Mouse (Mus musculus): ENCODE results near the gene Gm10644. TPM values are rescaled to one million over a fixed set of nuclear protein-coding genes. Genes with fewer than 3 reads are reported as not detected.

Gm10644 gene
- polyA plus RNA-seq (2015; fragmentation: Nextera tagmentation; extraction: Ambion mirVana): 0.74 and 0.86 TPM in 2 replicates

DNA sequence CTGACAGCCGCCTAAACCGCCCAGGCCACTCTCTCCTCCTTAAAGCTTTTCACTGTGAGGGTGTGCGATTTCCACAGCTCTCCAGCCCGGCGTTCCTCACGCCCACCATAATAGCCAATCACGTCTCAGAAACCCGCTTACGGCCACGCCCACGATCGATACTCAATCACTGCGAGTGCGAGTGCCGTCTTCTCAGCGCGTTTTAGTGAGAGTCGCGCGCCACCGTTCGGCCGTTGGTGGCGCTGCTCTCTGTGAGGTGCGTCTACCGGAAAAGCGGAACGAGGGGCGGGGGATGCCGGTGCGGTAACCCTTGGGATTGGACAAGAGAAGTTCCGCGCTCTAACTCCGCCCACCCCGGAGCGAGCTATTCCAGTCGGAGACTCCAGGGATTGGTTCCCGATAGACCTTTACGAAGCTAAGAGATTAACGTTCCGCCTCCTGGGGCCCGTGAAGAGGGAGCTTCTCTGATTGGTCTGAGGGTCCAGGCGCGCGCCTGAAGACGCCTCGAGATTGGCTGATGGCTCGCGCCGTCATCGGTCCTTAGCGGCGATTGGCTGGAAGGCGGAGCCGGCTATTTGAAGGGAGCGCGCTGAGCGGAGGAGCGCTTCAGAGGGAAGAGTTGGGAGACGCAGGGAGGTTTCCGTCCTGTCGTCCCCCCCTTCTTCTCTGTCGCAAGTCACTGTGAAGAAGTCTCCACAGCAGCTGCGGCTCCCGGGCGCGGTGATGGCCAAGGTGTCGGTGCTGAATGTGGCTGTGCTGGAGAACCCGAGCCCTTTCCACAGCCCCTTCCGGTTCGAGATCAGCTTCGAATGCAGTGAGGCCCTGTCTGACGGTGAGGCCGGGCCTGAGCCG is at the start of gene Gm10644, which contains the start of gene Asf1b:
Gene Gm10644 (minus strand): TSS at position 100 of the 852 bp plus-strand sequence.
Gene Asf1b (plus strand): TSS at position 402 of the 852 bp plus-strand sequence.
- H3K36me3 ChIP-seq: 0 out of 2 replicates have a peak, but pooled peaks cover 3% of the 10 kb centered on the region
- WGBS: under 1% methylated on average over 75 of the region's 75 CpGs
- ATAC-seq (ENCODE audit: borderline replicate concordance, extremely low read depth, low FRiP score, low TSS enrichment): peak; percentile 100
- H3K27me3 ChIP-seq: no peaks in the 10 kb centered on the region
- H3K27ac ChIP-seq: peak within 1 kb of the TSS; percentile 16
- peak within 1 kb of the TSS; percentile 94 for H3K4me2 ChIP-seq
- H3K9me3 ChIP-seq: no peaks in the 10 kb centered on the region
- H3K4me3 ChIP-seq: peak within 1 kb of the TSS; percentile 79
- H3K4me1 ChIP-seq: peaks cover 19% of the 10 kb centered on the region
- peak within 1 kb of the TSS; percentile 66 for H3K9ac ChIP-seq

DNA sequence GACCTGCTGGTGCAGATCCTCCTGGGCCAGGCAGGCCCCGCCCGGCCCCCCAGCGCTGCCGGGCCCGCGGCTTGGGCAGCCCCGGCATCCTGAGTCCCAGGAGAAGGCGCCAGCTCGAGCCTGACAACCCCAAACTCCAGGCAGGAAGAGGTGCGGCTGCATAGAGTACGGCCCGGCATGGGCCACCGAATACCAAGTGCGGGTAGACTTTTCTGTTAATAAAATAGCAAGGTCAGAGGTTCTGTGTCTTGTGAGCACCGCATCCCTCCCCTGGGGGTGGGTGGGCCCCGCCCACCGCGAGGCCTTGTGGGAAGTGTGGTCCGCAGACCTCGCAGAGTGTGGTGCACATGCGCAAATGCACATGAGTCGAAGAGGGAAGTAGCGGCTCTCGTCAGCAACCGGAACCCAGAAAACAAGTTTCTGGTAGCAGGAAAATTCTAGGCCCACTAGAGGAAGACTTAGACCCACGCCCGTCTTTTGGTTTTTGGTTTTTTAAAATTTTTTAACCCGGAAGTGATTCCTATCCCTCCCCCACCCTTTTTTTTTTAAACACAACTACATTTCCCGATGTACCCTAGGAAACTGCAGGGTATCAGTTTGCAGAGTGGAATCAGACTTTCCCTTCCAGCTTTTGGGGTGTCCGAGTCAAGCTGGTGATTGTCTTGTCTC is 49.7 kb upstream of the Gm10644 start:
- no peaks in the 10 kb centered on the region for H3K9me3 ChIP-seq
- peak; percentile 85; the same call in 1 of the 2 replicates for ATAC-seq (ENCODE audit: borderline replicate concordance, extremely low read depth, low FRiP score, low TSS enrichment)
- peaks cover 20% of the 10 kb centered on the region for H3K36me3 ChIP-seq
- peak overlapping the region; percentile 51 for H3K9ac ChIP-seq
- 1% methylated on average over 30 of the region's 30 CpGs for WGBS
- H3K4me2 ChIP-seq: peak overlapping the region; percentile 84
- H3K27ac ChIP-seq: peak overlapping the region; percentile 85
- H3K4me3 ChIP-seq: peak overlapping the region; percentile 53
- H3K4me1 ChIP-seq: peaks cover 37% of the 10 kb centered on the region
- 0 out of 2 replicates have a peak, but pooled peaks cover 3% of the 10 kb centered on the region for H3K27me3 ChIP-seq

DNA sequence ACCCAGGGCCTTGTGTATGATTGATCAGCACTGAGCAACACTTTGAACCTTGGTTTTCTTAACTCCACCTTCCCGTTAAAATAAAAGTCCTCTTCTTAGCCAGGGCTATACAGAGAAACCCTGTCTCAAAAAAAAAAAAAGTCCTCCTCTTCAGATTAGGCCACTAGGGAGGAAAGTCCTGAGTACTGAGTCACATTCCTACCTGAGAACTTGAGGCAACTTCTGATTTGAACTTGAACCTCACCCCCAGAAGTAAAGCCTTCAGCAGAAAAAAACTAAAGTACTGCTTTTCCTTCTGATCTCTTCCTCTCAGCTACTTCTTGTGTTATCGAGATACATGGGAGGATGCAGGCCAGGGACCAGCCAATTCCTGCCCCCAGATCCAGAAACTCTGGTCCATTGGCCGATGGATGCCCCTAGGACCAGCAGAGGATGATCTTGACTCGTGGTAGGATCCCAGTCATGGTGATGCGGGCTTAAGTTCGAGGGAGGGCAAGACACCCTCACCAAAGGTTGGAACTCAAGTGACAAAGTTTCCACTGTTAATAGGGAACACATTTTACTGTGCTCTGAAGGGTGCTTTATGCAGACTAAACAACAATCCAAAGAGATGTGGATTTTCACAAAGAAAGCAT is 48.7 kb upstream of the Gm10644 start:
- Histone ChIP-seq H3K4me1 (peaks cover 44% of the 10 kb centered on the region), H3K4me3 (peak overlapping the region; percentile 53; the same call in 1 of the 2 replicates), H3K27ac (peak overlapping the region; percentile 85; the same call in 1 of the 2 replicates), H3K36me3 (peaks cover 25% of the 10 kb centered on the region), H3K4me2 (peak overlapping the region; percentile 84), H3K9ac (0 out of 2 replicates have a peak overlapping the region, but pooled peaks have one; percentile 51), H3K27me3 (0 out of 2 replicates have a peak, but pooled peaks cover 2% of the 10 kb centered on the region), H3K9me3 (no peaks in the 10 kb centered on the region)
- 67% methylated on average over 6 of the region's 6 CpGs for WGBS
- no peak for ATAC-seq (ENCODE audit: borderline replicate concordance, extremely low read depth, low FRiP score, low TSS enrichment)

DNA sequence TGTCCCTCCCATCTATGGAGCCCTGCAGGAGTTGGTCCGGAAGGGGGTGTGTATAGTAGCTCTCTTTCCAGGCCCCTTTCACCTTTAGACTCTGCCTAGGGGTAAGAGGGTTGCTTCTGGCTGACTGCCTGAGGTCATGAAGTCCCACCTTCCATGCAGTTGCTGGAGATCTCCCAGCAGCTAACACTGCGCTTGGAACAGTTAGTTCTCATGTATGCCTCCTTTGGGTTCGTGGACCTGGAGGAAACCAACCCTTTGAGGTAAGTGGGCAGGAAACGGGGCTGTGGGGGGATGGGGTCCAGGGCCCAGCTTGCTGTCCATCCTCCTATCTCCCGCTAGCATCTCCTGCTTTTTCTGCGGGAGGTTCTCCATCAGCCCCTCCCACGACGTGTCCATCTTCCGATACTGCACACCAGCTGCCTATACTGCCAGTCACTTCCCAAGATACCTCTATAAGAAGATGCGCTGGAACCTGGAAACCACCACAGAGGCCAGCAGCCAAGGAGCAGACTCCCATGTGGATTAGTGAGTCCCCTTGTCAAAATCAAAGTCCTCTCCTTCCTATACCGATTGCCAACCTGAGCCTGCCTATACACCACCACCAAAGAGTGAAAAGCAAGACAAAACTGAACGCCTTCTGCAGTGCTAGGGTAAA is 48.1 kb upstream of the Gm10644 start:
- no peak overlapping the region for H3K4me3 ChIP-seq
- H3K36me3 ChIP-seq: peaks cover 25% of the 10 kb centered on the region
- H3K27ac ChIP-seq: no peak overlapping the region
- no peaks in the 10 kb centered on the region for H3K27me3 ChIP-seq
- H3K9ac ChIP-seq: no peak overlapping the region
- no peak for ATAC-seq (ENCODE audit: borderline replicate concordance, extremely low read depth, low FRiP score, low TSS enrichment)
- peaks cover 45% of the 10 kb centered on the region for H3K4me1 ChIP-seq
- H3K9me3 ChIP-seq: no peaks in the 10 kb centered on the region
- no peak overlapping the region for H3K4me2 ChIP-seq
- 66% methylated on average over 12 of the region's 12 CpGs for WGBS

DNA sequence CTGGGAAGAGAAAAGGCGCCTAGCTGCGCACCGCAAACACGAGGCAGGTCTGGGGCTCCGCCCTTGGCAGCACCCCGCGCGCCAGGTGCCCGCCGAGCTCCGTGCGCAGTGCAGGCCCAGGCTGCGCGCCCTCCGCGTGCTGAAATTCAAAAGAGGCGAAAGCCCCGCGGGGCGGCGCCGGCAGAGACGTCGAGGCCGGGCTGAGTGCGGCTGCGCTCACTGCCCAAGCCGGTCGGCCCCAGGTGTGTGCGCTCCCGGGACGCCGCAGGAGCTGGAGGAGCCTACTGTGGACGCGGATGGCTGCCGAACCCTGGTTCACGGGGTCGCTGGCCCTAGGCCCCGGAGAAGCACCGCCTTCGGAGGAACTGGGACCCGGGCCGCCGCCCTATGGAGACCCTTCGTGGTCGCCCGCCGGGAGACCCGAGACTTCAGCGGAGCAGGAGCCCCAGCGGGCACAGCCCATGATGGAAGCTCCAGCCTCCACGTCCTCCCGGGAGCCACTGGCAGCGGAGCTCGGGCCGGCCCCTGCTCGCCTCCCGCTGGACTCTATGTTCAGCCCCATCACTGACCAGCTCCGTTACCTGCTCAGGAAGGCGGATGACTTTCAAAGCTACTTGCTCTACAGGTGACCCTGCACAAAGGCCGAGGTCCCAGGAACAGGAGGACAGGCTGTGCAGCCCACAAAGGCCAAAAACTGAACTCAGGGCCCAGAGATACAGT is 46.4 kb upstream of the Gm10644 start, which contains the start of gene 1700067K01Rik:
Gene 1700067K01Rik (plus strand): TSS at position 222 of the 720 bp plus-strand sequence.
- 44% methylated on average over 61 of the region's 61 CpGs for WGBS
- Histone ChIP-seq H3K27ac (peak within 1 kb of the TSS; percentile 4; the same call in 1 of the 2 replicates), H3K4me1 (peaks cover 46% of the 10 kb centered on the region), H3K9ac (no peak within 1 kb of the TSS), H3K4me2 (peak within 1 kb of the TSS; percentile 37), H3K4me3 (0 out of 2 replicates have a peak within 1 kb of the TSS, but pooled peaks have one; percentile 5), H3K36me3 (peaks cover 25% of the 10 kb centered on the region), H3K27me3 (no peaks in the 10 kb centered on the region), H3K9me3 (no peaks in the 10 kb centered on the region)
- no peak for ATAC-seq (ENCODE audit: borderline replicate concordance, extremely low read depth, low FRiP score, low TSS enrichment)

DNA sequence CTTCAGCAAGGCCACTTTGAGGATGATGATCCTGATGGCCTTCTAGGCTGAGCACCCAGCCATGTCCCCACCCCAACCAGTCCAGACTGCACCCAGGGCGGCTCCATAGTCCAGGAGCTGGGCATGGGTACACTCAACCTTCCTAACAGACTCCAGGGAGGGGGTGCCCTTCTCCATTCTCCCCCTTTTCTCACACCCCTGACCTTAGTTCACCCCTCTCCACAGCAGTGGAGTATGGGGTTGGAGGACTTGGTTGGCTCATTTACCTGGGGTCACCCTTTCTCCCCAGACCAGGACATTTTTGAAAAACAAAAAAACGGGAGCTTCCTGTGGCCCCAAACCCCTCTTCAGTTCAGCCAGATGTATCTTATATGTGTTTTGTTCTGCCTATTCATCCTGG is 44.8 kb upstream of the Gm10644 start:
- peaks cover 29% of the 10 kb centered on the region for H3K36me3 ChIP-seq
- no peaks in the 10 kb centered on the region for H3K9me3 ChIP-seq
- no peaks in the 10 kb centered on the region for H3K27me3 ChIP-seq
- no peak for ATAC-seq (ENCODE audit: borderline replicate concordance, extremely low read depth, low FRiP score, low TSS enrichment)
- 87% methylated on average over 2 of the region's 2 CpGs for WGBS
- peak overlapping the region; percentile 94; the same call in 1 of the 2 replicates for H3K4me2 ChIP-seq
- no peak overlapping the region for H3K9ac ChIP-seq
- peaks cover 49% of the 10 kb centered on the region for H3K4me1 ChIP-seq
- no peak overlapping the region for H3K27ac ChIP-seq
- H3K4me3 ChIP-seq: peak overlapping the region; percentile 82; the same call in 1 of the 2 replicates

DNA sequence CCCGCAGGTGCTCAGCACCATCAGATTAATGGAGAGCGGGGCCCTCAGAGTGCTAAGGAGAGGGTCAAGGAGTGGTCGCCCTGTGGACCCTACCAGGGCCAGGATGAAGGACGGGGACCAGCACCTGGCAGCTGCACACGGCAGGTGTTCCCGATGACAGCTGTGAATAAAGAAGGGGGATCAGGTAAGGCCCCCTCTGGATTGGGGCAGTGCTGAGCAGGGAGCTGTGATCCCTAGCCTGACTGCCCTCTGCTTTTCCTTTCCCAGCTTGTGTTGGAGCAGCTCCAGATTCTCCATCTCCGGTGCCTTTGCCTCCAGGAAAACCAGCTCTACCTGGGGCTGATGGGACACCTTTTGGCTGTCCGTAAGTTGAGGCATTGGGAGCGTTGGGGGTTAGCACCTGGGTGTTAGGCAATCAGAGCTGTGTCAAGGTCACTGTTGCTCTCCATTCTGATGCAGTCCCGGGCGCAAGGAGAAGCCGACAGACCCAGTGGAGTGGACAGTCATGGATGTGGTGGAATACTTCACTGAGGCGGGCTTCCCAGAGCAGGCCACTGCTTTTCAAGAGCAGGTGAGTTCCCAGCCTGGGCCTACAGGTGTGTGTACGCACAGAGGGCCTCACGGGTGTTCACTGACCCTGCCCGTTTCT is 44.2 kb upstream of the Gm10644 start:
- Histone ChIP-seq H3K36me3 (peaks cover 35% of the 10 kb centered on the region), H3K4me2 (peak overlapping the region; percentile 94), H3K27me3 (no peaks in the 10 kb centered on the region), H3K9me3 (no peaks in the 10 kb centered on the region), H3K4me3 (peak overlapping the region; percentile 82), H3K27ac (peak overlapping the region; percentile 87; the same call in 1 of the 2 replicates), H3K4me1 (peaks cover 46% of the 10 kb centered on the region), H3K9ac (peak overlapping the region; percentile 77)
- WGBS: 57% methylated on average over 16 of the region's 16 CpGs
- ATAC-seq (ENCODE audit: borderline replicate concordance, extremely low read depth, low FRiP score, low TSS enrichment): no peak

DNA sequence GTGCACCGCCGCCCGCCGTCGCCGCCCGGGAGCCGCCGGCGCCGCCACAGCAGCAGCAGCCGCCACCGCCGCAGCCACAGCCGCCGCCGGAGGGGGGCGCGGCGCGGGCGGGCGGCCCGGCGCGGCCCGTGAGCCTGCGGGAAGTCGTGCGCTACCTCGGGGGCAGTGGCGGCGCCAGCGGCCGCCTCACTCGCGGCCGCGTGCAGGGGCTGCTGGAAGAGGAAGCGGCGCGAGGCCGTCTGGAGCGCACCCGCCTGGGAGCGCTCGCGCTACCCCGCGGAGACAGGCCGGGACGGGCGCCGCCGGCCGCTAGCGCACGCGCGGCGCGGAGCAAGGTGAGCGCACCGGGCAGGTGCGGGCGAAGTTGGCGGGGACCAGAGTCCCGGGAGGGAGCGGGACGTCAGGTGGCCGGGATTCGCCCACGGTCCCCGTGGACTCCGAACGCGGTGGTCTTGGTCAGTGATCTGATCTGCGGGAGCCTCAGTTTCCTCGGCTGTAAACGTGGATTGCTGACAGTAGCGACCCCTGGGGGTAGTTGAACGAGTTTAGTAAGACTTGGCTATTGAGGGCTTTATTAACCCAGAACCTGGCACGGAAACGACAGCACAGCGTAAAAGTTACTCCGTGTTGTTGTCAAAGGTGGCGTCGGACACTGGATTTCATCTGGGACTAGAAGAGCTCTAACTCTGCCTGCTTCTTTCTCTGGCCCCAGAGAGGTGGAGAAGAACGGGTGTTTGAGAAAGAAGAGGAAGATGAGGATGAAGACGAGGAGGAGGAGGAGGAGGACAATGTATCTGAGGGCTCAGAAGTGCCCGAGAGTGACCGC is 43.4 kb upstream of the Gm10644 start:
- Histone ChIP-seq H3K9ac (peak overlapping the region; percentile 77), H3K36me3 (peaks cover 39% of the 10 kb centered on the region), H3K4me1 (peaks cover 39% of the 10 kb centered on the region), H3K9me3 (no peaks in the 10 kb centered on the region), H3K4me2 (peak overlapping the region; percentile 94), H3K4me3 (peak overlapping the region; percentile 82), H3K27ac (peak overlapping the region; percentile 87), H3K27me3 (no peaks in the 10 kb centered on the region)
- ATAC-seq (ENCODE audit: borderline replicate concordance, extremely low read depth, low FRiP score, low TSS enrichment): no peak; the same call in 1 of the 2 replicates
- WGBS: under 1% methylated on average over 69 of the region's 92 CpGs

DNA sequence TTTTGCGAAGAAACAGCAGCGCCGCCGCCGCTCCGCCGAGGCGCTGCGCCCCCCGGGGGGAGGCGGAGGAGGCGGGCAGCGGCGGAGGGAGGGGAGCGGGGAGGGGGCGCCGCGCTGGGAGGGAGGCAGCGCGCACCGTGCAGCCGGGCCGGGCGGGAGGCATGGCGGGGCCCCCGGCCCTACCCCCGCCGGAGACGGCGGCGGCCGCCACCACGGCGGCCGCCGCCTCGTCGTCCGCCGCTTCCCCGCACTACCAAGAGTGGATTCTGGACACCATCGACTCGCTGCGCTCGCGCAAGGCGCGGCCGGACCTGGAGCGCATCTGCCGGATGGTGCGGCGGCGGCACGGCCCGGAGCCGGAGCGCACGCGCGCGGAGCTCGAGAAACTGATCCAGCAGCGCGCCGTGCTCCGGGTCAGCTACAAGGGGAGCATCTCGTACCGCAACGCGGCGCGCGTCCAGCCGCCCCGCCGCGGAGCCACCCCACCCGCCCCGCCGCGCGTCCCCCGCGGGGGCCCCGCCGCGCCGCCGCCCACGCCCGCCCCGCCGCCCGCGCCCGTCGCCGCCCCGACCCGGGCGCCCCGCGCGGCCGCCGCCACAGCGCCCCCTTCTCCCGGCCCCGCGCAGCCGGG is 42.6 kb upstream of the Gm10644 start, which contains the start of gene Samd1:
Gene Samd1 (plus strand): TSS at position 162 of the 631 bp plus-strand sequence.
- no peak for ATAC-seq (ENCODE audit: borderline replicate concordance, extremely low read depth, low FRiP score, low TSS enrichment)
- WGBS: 2% methylated on average over 58 of the region's 112 CpGs
- H3K27me3 ChIP-seq: no peaks in the 10 kb centered on the region
- peaks cover 37% of the 10 kb centered on the region for H3K4me1 ChIP-seq
- H3K4me2 ChIP-seq: peak within 1 kb of the TSS; percentile 94
- H3K9me3 ChIP-seq: no peaks in the 10 kb centered on the region
- H3K27ac ChIP-seq: peak within 1 kb of the TSS; percentile 95
- peaks cover 41% of the 10 kb centered on the region for H3K36me3 ChIP-seq
- peak within 1 kb of the TSS; percentile 85 for H3K4me3 ChIP-seq
- peak within 1 kb of the TSS; percentile 77 for H3K9ac ChIP-seq
